Mouse (Mus musculus) liver, embryonic 12.5 days (tissue): ENCODE results near the gene Aldh1a3. TPM values are rescaled to one million over a fixed set of nuclear protein-coding genes. Genes with fewer than 3 reads are reported as not detected.

ENCODE experiments used
- microRNA-seq: library from miRNA; unstranded; fragments of <30 nt; microRNA quantifications from one replicate; pipeline ENCODE4, GENCODE M21; 2017
- polyA plus RNA-seq: library from polyadenylated mRNA; unstranded; fragments of >200 nt; fragmentation: Nextera tagmentation; extraction: Ambion mirVana; gene quantifications from 2 replicates; pipeline ENCODE4 v1.2.1, GENCODE M21; 2016

The Aldh1a3 gene
- polyA plus RNA-seq, 1 experiment from 2014 or later: 2.0 TPM

Small RNAs within 50 kb of the gene (microRNA-seq; reads per million reads assigned to microRNA genes)
- not detected for gene Mir7057

Other genes with a start within 250 kb of the Aldh1a3 start
- not detected in 2 replicates for gene Gm10974, start 61.6 kb downstream of the Aldh1a3 start, polyA plus RNA-seq
- 6.3 and 7.1 TPM in 2 replicates for gene Lrrk1, start 39.2 kb downstream of the Aldh1a3 start, polyA plus RNA-seq